In genomic region chr11:53619428-53619827, GRCm38 (mm10) we compare ENCODE assay signal across 27 mouse cellular contexts. TPM values are rescaled to one million over a fixed set of nuclear protein-coding genes. Genes with fewer than 3 reads are reported as not detected.
"Had no signal": no experiment of that assay in that cellular context is flagged by ENCODE, and none has a peak within 500 bp of the region (broad histone marks: within the 10 kb centered on the region; RNA-seq: fewer than 3 reads in every experiment).

No protein-coding gene starts in this region.

- H3K4me2 ChIP-seq: limb, embryonic 13.5 days; lung, embryonic 15.5 days; midbrain, embryonic 12.5 days; midbrain, embryonic 15.5 days; neural tube, embryonic 12.5 days; neural tube, embryonic 15.5 days had no signal

- H3K9me3 ChIP-seq: limb, embryonic 10.5 days; limb, embryonic 13.5 days; lung, embryonic 15.5 days; midbrain, embryonic 15.5 days; neural tube, embryonic 12.5 days; neural tube, embryonic 15.5 days had no signal

- H3K9ac ChIP-seq: limb, embryonic 13.5 days; lung, embryonic 15.5 days; midbrain, embryonic 12.5 days; midbrain, embryonic 15.5 days; neural tube, embryonic 12.5 days; neural tube, embryonic 15.5 days had no signal

- H3K4me1 ChIP-seq: limb, embryonic 10.5 days; limb, embryonic 13.5 days; lung, embryonic 15.5 days; midbrain, embryonic 12.5 days; midbrain, embryonic 15.5 days; neural tube, embryonic 12.5 days; neural tube, embryonic 15.5 days had no signal

- DNase-seq: kidney, adult 2 months; kidney, postnatal 25 days; layer of hippocampus, adult 9-11 months; lung, adult 18-20 months; lung, postnatal 10 days; lung, postnatal 4 days; thymus, adult 18-20 months; thymus, postnatal 25 days had no signal

- H3K4me3 ChIP-seq: layer of hippocampus, adult 2 months; limb, embryonic 10.5 days; limb, embryonic 13.5 days; lung, embryonic 15.5 days; midbrain, embryonic 12.5 days; midbrain, embryonic 15.5 days; neural tube, embryonic 12.5 days; neural tube, embryonic 15.5 days had no signal

- H3K27ac ChIP-seq: kidney, postnatal 0 days; layer of hippocampus, adult 2 months; limb, embryonic 10.5 days; limb, embryonic 13.5 days; lung, embryonic 15.5 days; midbrain, embryonic 12.5 days; midbrain, embryonic 15.5 days; neural tube, embryonic 12.5 days; neural tube, embryonic 15.5 days had no signal

- H3K36me3 ChIP-seq: limb, embryonic 10.5 days; limb, embryonic 13.5 days; lung, embryonic 15.5 days; midbrain, embryonic 12.5 days; midbrain, embryonic 15.5 days; neural tube, embryonic 12.5 days; neural tube, embryonic 15.5 days had no signal

- ATAC-seq: intestine, postnatal 0 days; midbrain, embryonic 15.5 days had no signal

- H3K27me3 ChIP-seq: limb, embryonic 13.5 days; lung, embryonic 15.5 days; midbrain, embryonic 12.5 days; midbrain, embryonic 15.5 days; neural tube, embryonic 12.5 days; neural tube, embryonic 15.5 days had no signal

RNA-seq across cellular contexts. Expression of gene Il4, which starts 1.0 kb away (rescaled TPM):
- total RNA-seq: layer of hippocampus, adult 2 months; layer of hippocampus, postnatal 25 days; left cerebral cortex, adult 18-20 months; left cerebral cortex, postnatal 25 days; liver, adult 2 months had no signal
- polyA plus RNA-seq: kidney, adult 2 months; large intestine, adult 2 months; testis, adult 2 months had no signal

RNA-seq across cellular contexts. Expression of gene Il13, which starts 15.1 kb away (rescaled TPM):
- total RNA-seq: layer of hippocampus, adult 2 months; layer of hippocampus, postnatal 25 days; left cerebral cortex, adult 18-20 months; left cerebral cortex, postnatal 25 days; liver, adult 2 months had no signal
- polyA plus RNA-seq: intestine, embryonic 14.5 days; intestine, postnatal 0 days; kidney, adult 2 months; kidney, embryonic 14.5 days; kidney, postnatal 0 days; limb, embryonic 10.5 days; liver, adult 2 months; midbrain, embryonic 12.5 days; midbrain, embryonic 15.5 days; neural tube, embryonic 12.5 days; neural tube, embryonic 15.5 days; stomach, embryonic 16.5 days had no signal
